Mouse (Mus musculus) brown adipose tissue, adult 24 weeks (tissue): ENCODE data around the gene Fam168a. TPM values are rescaled to one million over a fixed set of nuclear protein-coding genes. Genes with fewer than 3 reads are reported as not detected.

Experiments
- H3K27ac ChIP-seq: fragments of 200-500 bp; replicated peaks from 2 replicates; pipeline ENCODE4 v1.5.1; 2012; ENCODE audit warnings: low read depth, mild to moderate bottlenecking, low read length
- H3K4me1 ChIP-seq: fragments of 200-500 bp; 2 replicates; pipeline ENCODE4 v1.6.1; 2012; ENCODE audit warnings: low read length, mixed read lengths; ENCODE audit not compliant: control insufficient read depth, insufficient read depth, insufficient read length
- H3K4me3 ChIP-seq: fragments of 200-500 bp; 2 replicates; pipeline ENCODE4 v1.5.1; 2012; ENCODE audit warnings: low read depth, mild to moderate bottlenecking, low read length, moderate library complexity; ENCODE audit not compliant: insufficient read depth
- polyA plus RNA-seq: library from polyadenylated mRNA; stranded (reverse); fragments of >200 nt; gene quantifications from 2 replicates; pipeline ENCODE4 v1.2.4, GENCODE M21; 2012; ENCODE audit not compliant: missing spikeins, insufficient read depth, insufficient read length

Gene Fam168a
- polyA plus RNA-seq, 1 experiment, result 27.2 TPM

GRCm38 (mm10) chr7:100786078-100786477, 79.6 kb downstream of the Fam168a start:
- Histone ChIP-seq H3K27ac (no peak overlapping the region), H3K4me3 (no peak overlapping the region), H3K4me1 (peaks cover 10% of the 10 kb centered on the region; the same call in 1 of the 2 replicates)

- no peak overlapping the region for H3K27ac ChIP-seq
- H3K4me1 ChIP-seq, result peaks cover 10% of the 10 kb centered on the region; the same call in 1 of the 2 replicates
- no peak overlapping the region for H3K4me3 ChIP-seq
Observed at GRCm38 (mm10) chr7:100788291-100788690, 81.9 kb downstream of the Fam168a start.

GRCm38 (mm10) chr7:100798810-100799209, 92.4 kb downstream of the Fam168a start:
- H3K27ac ChIP-seq, result no peak overlapping the region
- no peak overlapping the region for H3K4me3 ChIP-seq
- H3K4me1 ChIP-seq, result no peaks in the 10 kb centered on the region; the same call in 1 of the 2 replicates

- no peak overlapping the region for H3K27ac ChIP-seq
- H3K4me3 ChIP-seq, result no peak overlapping the region
- H3K4me1 ChIP-seq, result peaks cover 2% of the 10 kb centered on the region; the same call in 1 of the 2 replicates
Observed at GRCm38 (mm10) chr7:100805391-100805790, 99.0 kb downstream of the Fam168a start.

- Histone ChIP-seq H3K27ac (no peak overlapping the region), H3K4me1 (0 out of 2 replicates have a peak, but pooled peaks cover 2% of the 10 kb centered on the region), H3K4me3 (no peak overlapping the region)
Observed at GRCm38 (mm10) chr7:100811912-100812311, 105.5 kb downstream of the Fam168a start.

GRCm38 (mm10) chr7:100812641-100813040, 106.2 kb downstream of the Fam168a start:
- Histone ChIP-seq H3K4me1 (0 out of 2 replicates have a peak, but pooled peaks cover 2% of the 10 kb centered on the region), H3K4me3 (no peak overlapping the region), H3K27ac (no peak overlapping the region)

GRCm38 (mm10) chr7:100815900-100816570, 109.6 kb downstream of the Fam168a start:
- Histone ChIP-seq H3K27ac (no peak overlapping the region), H3K4me1 (0 out of 2 replicates have a peak, but pooled peaks cover 2% of the 10 kb centered on the region), H3K4me3 (no peak overlapping the region)

GRCm38 (mm10) chr7:100816759-100817441, 110.5 kb downstream of the Fam168a start:
- Histone ChIP-seq H3K27ac (no peak overlapping the region), H3K4me3 (no peak overlapping the region), H3K4me1 (0 out of 2 replicates have a peak, but pooled peaks cover 2% of the 10 kb centered on the region)

- H3K27ac ChIP-seq, result no peak overlapping the region
Observed at GRCm38 (mm10) chr7:100817442-100817760, 111.0 kb downstream of the Fam168a start.

GRCm38 (mm10) chr7:100818401-100819064, 112.1 kb downstream of the Fam168a start:
- Histone ChIP-seq H3K4me1 (0 out of 2 replicates have a peak, but pooled peaks cover 2% of the 10 kb centered on the region), H3K27ac (no peak overlapping the region), H3K4me3 (no peak overlapping the region)

More at GRCm38 (mm10) chr7:100817442-100817760, 111.0 kb downstream of the Fam168a start:
- Histone ChIP-seq H3K4me1 (0 out of 2 replicates have a peak, but pooled peaks cover 2% of the 10 kb centered on the region), H3K4me3 (no peak overlapping the region)

GRCm38 (mm10) chr7:100824661-100825060, 118.2 kb downstream of the Fam168a start:
- Histone ChIP-seq H3K4me3 (no peak overlapping the region), H3K27ac (no peak overlapping the region), H3K4me1 (no peaks in the 10 kb centered on the region)

GRCm38 (mm10) chr7:100828549-100828948, 122.1 kb downstream of the Fam168a start:
- Histone ChIP-seq H3K27ac (no peak overlapping the region), H3K4me1 (no peaks in the 10 kb centered on the region), H3K4me3 (no peak overlapping the region)

GRCm38 (mm10) chr7:100833859-100834258, 127.4 kb downstream of the Fam168a start:
- H3K4me1 ChIP-seq, result peaks cover 7% of the 10 kb centered on the region
- H3K27ac ChIP-seq, result no peak overlapping the region
- H3K4me3 ChIP-seq, result no peak overlapping the region

GRCm38 (mm10) chr7:100835168-100835567, 128.7 kb downstream of the Fam168a start:
- no peak overlapping the region for H3K27ac ChIP-seq
- no peak overlapping the region for H3K4me3 ChIP-seq
- H3K4me1 ChIP-seq, result peaks cover 7% of the 10 kb centered on the region

- Histone ChIP-seq H3K4me3 (no peak overlapping the region), H3K27ac (no peak overlapping the region), H3K4me1 (peaks cover 8% of the 10 kb centered on the region)
Observed at GRCm38 (mm10) chr7:100835711-100836110, 129.3 kb downstream of the Fam168a start.
